Mouse (Mus musculus) right cerebral cortex, postnatal 14 days (tissue): ENCODE measurements at regions not wholly inside any gene's neighbourhood (a gene's known extent, or its start where the extent isn't known, plus 50 kb on each side); places are given as distances from the start of the nearest gene placed in this dataset.
"Not testable (repeated sequence)": the region's sequence is repeated elsewhere in the genome, so short reads cannot be mapped to it uniquely, and the experiment has no call there.

Source experiments
- DNase-seq: peaks from one replicate; pipeline ENCODE4 v3.0.0; 2022

DNA sequence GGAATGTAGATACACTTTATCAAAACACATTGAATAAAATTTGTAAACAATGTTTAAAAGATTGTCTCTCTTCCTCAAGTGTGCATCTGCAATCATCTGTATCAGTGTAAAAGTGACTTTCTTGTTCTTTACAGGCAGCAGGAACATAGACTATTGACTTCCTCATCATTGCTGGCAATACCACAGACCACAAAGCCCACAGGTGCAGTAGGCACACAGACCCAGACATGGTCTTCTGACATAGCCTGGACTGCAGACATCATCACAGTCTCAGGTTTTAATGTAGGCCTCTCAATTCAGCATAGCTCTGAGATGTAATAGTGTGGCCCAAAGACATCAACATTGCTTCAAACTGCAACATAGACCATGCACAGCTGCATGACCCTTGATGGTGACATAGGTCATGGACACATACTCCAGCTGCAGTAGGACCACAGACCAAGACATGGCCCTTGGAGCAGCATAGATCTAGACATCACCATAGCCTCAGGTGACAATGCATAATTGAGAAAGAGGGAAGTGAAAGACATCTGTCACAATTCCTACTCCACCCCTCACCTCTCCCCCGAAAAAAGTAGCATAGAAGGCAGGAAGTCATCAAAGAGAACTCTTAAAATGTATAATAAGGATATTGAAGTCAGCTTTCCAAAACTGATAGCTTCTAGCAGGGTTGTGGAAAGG lies 74.1 kb upstream of the Speer2 start:
- no peak for DNase-seq

DNA sequence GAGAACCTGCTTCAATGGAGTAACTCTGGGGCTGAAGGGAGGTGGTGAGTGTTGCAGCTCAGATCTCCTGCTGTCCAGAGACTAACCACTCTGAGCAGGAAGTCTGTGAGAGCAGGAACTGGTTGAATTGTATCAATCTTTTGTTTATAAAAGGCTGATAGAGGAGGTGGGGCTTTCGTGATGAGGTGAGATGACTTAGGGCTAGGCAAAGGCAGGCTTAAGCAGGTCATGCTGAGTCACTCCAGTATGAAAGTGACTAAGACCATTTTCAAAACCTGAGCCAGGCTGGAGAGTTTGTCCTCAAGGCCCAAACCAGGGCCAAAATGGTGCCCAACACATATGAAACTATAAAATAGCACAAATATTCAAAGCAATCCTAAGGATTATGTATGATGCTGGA lies 80.1 kb upstream of the Speer2 start:
- DNase-seq, result no peak

DNA sequence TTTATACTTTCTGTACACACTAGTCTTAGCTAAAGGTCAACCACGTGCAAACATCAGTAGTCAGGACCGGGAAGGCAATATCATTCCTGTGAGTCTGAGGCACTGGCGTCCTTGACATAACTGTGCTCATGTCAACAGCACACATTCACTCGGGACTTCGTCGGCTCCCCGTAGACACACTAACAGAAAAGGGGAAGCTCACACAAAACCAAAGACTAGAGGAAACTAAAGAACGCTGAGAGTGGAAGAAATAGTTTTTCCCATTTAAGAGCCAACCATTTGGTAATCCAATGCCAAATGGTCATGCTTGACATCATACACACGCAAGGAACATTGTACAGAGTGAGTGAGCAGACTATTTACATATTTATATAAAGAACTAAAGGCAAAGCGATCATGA lies 85.2 kb upstream of the Speer2 start:
- DNase-seq, result no peak

DNA sequence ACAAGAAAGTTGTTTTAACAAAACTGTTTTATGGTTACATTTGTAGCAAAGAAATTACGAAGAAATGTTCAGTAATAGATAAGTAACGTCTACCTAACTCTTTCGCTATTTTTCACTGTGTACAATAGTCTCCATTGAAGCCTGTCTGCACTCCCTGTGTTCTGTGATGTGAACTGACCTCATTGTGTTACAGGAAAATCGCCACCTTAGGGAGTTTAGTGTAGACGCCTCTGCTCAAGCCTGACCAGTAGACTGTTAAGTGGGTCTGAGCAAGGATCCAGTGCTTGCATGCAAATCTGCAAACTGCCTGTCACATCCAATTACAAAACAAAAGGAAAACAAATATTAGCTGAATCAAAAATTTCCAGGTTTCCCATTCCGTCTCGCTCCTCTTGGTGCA lies 85.8 kb upstream of the Speer2 start:
- DNase-seq, result no peak

DNA sequence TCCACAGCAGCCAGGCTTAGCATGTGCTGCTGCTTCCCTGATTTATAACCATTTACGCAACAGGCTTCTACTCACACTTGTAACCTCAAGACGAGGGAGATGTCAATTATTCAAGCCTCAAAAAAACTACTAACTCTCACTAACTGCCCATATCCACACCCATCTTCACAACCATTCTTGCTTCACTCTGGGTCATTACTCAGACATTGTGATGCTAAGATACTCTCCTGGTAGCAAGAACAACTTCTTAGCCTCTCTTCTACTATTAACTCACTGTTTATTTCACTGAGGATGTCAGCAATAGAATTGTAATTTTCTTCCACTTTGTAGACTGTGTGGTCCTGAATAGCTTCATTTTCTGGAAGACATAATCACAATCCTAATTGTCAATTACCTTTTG lies 88.0 kb upstream of the Speer2 start:
- no peak for DNase-seq

DNA sequence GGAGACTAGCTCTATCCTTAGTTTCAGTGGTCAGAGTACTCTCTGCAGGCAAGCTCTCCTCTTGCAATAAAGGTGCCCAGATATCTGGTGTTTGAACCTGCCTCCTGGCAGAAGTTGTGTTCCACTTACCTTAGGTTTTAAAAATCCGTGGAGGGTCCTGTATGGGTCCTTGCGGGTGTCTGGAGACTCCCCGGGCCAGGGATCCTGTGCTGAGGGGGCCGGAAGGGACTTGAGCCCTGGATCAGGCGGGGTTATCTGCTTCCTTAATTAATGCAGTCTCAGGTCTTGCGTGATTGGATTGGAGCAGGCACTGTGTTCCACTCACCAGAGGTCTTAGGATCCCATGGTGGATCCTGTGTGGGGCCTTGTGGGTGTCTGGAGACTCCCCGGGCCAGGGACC lies 103.0 kb upstream of the Speer2 start:
- DNase-seq, result not testable (repeated sequence)

DNA sequence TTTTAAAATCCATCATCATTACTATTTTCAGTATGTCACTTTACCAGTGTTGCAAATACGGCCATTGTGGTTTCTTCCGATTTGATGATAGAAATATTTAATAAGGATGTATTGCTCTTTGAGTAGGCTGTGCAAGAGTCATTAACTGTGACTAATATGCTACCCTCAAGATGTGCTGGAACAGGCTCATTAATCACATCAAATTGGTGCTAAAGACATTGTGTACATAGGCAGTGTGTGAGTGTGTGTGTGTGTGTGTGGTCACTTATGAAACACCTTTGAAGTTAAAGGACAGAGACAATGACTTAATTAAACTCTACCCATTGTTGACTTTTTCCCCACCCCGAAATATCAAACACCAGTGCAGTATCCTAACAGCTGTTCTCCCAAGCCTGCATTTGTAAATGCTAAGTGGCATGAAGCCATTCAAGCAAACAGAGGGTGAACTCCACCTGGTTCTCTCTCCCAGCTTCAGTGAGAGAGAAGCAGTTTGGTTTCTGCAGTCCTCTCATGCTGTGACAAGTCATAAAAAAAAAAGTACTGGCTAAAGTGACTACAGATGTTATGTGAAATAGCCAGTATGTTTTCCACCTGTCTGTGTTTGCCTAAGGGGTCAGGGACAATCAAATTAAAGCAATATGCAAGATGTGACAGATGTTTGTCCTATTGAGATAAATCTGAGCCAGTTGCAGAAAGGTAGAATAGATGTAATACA lies 116.4 kb upstream of the Speer2 start:
- DNase-seq, result no peak

DNA sequence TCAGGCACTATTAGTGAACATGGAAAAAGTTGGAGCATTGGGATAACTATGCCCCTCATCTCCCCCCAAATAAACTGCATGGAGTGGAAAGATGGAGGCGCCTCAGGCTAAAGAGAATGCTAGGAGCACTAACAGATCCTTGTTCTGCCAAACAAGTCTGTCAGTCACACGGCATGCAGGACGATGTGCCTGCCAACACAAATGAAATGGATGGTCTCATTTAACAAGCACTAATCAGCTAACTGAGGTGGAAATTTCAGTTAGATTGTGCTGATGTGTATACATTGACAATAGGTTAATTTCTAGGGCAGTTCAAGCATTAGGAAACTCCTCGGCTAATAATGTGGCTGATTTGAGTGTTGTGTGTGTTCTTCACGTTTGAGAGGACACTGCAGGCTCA lies 120.8 kb upstream of the Speer2 start:
- no peak for DNase-seq

DNA sequence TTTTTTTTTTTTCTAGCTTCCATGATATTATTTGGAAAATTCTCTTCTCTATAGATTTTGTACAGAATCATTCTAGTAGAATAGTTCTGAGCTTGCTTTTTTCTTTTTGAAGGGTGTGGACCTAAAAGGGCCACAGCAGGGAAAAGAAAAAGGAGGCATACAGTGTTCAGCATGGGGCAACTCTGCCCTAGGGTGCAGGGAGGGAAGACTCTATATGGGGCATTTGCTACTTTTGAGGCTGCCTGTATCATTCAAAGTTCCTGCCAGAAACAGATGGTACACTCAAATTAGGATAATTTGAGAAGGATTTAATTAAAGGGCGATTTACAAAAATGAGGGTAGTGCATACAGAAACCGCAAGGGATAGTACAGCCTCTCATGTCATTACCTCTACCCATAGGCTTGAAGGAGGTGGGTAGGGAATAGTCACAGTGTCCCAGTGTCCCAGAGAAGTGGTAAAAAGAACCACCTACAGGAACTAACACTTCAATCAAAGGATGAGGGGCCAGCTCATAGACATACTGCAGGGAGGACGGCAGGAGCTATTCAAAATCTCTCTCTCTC lies 128.4 kb upstream of the Speer2 start:
- DNase-seq, result no peak

DNA sequence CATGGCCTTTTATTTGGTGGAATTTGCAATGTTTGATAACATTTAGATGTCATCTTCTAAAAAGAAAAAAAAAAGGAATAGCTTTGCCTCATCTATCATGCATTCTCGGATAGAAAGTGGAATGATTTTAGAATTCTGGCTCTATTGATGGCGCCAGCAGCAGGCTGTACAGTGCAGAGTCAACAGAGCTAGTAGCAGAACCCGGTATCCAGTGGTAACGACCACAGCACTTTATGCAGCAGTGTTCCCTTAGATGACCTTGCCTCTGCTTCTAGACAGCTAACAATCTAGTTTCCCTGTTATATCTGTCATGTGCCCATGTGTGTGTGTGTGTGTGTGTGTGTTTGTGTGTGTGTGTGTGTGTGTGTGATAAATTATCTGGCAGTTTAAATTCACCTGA lies 129.2 kb upstream of the Speer2 start:
- DNase-seq, result no peak

DNA sequence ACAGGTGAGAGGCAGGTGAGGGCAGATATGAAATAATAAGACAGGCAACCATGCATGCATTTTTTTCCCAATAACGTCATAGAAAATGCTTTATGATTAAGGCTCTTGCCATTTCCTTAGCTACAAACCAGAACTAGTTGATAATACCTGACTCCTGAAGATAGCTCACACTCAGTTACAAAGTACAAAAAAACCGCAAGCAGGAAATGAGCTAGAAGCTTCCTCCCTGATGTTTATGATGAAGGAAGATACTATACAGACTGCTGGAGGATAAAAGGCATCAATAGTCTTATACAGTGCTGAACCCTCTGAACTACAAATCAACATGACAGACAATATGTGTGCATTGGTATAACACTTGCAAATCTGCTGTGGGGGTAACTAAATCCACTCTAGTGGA lies 143.3 kb upstream of the Speer2 start:
- DNase-seq, result no peak

DNA sequence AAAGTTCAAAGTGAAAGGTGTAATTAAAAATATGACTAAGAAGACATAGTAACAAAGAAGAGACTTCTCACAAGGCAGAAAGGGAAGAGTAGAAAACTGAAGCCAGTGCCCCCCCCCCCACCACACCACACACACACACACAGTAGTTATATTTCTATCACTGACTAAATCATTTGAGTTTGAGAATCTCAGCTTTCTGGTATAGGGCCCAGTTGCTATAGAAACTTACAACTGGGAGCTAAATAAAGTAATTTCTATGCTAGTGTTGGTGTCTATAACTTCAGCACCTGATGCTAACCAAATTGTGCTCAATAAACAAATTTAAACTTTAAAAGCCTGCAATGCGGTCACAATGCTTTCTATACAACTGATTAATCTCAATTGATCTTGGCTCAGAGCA lies 153.4 kb upstream of the Speer2 start:
- no peak for DNase-seq

DNA sequence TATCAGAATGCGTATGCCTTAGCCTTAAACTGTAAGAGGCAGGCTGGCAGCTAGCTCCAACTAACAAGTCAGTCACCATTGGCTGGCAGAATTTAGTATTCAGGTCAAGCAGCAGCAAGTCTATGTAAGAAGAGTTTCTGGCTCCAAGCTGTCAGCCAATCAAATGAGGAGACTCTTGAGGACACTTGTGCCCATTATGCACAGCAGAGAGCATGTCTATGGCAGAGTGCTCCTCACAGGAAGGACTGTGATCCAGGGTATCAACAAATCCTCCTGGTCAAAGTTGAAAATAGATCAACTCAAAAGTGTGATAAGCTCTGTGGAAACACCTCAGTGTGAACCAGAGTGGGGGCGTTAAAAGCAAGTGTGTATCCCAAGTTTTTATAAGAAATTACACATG lies 156.0 kb upstream of the Speer2 start:
- no peak for DNase-seq

DNA sequence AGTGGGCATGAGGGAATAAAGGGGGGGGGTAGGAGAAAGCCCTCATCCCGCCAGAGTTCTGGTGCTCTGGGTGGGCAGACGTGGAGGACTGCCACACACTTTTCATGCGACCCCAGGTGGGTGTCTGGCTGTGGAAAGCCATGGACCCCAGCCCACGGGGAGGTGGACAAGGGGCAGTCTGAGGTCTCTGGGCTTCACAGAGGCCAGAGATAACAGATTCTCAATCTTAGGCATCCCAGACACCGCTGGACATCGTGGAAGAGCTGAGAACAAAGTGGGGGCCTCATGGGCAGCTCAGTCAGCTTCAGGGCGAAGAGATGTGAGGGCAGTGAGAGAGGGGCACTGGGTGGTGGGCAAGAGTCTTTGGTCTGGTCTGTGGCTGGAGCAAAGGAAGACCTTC lies 157.9 kb upstream of the Speer2 start:
- no peak for DNase-seq

DNA sequence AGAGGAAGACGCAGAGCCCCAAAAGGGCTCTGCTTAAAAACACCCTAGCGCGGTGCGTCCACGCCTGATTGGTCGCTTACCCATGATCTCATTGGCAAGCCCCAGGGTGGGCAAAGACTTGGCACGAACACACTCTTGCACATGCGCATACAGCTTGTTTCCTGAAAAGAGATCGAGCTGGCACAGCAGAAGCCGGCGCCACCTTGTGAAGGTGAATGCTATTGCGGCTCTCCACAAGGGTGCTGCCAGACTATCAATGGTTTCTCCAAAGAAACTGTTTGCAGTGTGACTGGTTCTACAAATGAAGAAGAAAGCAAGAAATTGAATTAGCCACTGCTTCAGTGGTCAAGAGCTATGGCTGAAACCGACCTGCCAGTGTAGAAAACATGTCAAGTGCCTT lies 165.1 kb upstream of the Speer2 start:
- peak; percentile 11 for DNase-seq

DNA sequence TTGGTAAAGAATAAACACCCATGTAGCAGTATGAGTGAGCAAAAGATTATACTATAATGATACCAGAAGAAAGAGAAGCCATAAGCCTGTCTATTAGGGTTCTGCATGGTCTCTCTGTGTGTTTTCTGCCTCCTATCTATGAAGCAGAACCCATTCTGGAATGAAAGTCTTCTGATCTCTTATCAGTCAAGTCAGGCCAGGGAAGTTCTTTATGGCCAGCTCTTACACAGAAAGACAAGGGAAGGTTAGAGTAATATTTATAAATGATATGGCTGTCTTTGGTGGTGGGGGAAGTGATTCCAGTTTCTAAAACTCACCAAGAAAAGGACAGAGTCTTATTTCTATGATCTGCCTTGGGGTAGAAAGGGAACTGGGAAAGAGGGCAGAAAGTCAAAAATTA lies 182.0 kb upstream of the Speer2 start:
- DNase-seq, result no peak

DNA sequence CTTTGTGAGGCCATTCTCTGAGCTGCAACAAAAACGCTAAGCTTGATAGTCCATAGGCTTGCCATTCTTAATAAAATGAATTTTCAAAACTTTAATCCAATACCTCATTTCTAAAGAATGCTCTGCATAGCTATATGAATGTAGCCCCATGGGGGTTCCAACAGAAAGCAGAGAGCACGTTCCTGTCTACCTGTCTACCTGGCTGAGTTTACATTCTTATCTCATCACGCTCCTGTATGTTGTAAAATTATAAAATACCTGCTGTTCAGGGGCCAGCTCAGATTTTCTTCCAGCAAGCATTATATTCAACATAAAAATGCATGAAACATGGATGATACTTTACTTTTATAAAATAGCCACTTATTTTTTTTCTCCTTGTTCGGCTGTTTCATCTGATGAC lies 182.5 kb upstream of the Speer2 start:
- no peak for DNase-seq

DNA sequence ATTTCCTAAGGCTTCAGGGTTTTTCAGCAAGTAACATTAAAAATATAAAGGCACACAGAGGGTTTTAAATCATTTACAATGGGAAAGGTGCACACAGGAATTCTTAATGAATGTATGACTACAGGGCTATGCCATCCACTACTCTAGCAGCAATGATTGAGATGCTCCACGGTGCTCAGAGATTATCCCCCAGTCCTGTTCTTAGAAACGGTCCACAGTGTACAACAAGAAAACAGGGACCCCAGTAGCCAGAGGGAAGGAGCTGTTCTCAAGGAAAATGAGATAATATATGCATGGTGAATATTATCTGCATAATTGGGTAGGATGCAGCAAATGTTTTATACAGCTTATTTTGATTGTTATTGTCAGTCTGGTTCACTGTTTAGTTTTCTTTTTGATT lies 186.3 kb upstream of the Speer2 start:
- DNase-seq, result no peak

DNA sequence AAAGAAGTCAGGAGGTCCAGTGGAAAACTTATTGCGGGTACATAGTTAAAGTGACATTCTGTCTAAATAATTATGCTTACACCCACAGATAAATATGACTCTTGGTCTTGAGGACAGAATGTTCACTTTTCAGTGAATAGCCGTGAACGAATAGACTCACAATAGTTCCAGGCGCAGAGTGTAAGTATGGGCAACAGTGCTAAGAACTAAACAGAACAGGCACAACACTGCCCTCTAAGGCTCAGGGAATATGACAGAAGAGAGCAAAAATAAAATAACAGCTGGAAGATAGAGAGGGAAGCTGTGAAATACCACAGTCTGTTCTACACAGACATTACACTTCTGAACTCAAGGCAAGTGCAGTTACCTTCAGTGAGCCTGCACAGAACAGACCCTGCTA lies 207.9 kb upstream of the Speer2 start:
- DNase-seq, result no peak

DNA sequence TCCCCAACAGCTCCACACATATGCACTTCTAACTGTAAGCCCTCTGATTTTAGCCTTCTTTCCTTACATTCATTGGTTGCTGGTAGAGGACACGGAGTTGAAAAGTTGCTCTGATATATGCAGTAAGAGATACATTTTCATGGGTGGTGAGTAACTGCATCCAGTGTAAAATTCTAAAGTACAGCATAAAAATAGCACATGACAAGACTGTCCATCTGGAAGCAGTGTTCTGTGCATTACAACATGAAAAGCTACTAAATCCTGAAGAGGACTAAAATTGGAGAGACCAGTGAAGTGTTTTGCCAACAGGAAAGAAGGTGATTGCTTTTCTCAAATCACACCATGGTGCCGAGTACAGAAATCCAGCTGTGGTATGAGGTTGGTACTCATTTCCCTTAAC lies 210.2 kb upstream of the Speer2 start:
- no peak for DNase-seq

DNA sequence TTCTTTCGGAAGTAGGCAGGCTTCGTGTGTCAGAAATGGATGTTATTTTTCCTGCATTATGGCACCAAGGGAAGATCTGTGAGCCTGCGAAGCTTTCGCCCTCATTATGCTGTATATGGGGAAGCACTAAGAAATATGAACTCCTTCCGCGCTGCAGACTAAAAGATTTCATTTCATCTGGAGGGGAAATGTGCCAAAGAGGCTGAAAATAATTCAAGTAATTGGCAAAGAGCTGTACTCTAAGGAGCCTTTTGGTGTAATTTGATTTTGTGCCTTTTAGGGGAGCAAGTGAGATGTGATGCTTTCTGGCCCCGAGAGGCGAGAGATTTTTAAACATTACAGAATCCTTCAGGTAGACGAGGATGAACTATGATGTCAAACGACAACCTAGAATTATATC lies 216.0 kb upstream of the Speer2 start:
- no peak for DNase-seq

DNA sequence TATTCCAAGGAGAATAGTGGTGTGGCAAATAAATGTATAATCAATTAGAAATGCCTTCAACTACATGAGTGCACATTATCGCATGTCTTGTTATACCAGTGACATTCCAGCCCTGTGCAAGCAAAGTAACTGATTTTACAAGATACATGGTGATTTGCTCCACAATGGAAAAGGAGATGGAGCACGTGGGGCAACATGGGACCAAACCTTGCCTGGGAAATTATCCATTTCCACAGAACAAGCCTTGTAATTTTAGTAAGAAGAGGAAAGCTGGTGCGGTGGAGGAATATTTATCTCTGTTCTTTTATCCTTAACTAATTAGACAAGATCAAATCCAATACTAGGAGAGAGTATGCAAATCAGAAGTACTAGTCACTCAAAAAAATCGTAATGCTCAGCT lies 222.5 kb upstream of the Gbe1 start:
- DNase-seq, result peak; percentile 14

DNA sequence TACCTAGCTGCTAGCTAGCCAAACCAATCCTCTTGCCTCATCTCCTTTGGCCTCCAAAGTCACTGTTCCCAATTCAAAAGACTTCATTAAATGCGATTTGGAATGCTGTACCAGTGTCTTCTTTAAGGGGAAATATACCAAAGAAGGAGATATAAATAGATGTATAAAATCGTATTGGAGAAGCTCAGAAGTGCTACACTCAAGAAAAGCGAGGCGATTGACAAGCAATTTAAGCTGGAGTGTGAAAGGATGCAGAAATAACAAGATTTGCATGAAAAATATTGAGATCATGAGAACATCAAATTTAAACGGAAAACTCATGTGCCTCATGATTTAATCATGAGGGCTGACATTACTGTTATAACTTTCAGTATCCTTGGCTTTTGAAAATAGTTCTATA lies 221.8 kb upstream of the Gbe1 start:
- no peak for DNase-seq

DNA sequence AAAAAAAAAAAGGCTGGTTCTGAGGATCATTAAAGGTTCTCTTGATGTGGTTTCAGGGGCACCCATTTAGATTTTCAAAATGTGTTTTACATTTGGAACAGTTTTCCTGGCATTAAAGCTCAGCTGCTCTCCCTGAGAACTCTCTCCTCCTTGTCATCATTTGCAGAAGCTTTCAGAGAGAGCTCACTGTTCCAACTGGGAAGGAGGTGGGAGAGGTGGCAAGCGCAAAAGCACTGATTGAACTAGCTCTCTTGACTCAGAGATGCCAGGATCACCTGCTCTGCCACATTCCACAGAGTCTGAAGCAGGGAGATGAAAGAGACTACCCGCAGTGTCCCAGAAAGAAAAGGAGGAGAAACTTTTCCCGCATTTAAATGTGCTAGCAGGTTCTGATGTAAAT lies 220.5 kb upstream of the Gbe1 start:
- peak; percentile 4 for DNase-seq

DNA sequence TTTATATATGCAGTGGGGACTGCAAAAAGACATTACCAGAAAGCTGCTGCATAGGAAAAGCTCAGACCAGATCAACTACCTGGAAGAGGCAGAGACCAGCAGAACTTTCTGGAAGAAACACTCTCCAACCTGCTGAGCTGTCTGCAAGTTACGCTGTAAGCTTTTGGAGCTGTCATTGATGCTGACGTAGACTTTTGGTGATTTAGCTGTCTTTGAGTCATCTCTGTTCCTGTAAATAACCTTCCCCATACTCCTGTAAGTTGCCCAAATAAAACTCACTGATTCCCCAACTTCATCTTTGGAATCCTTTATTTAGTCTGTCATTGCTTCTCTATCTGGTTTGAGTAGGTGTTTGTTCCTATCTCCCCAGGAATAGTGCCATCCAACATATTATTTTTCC lies 218.5 kb upstream of the Gbe1 start:
- no peak for DNase-seq
